Mouse (Mus musculus): ENCODE results near the gene Arvcf. TPM values are rescaled to one million over a fixed set of nuclear protein-coding genes. Genes with fewer than 3 reads are reported as not detected.

Arvcf gene
- polyA plus RNA-seq, 1 experiment from 2014 or later, result 19.5 TPM

DNA sequence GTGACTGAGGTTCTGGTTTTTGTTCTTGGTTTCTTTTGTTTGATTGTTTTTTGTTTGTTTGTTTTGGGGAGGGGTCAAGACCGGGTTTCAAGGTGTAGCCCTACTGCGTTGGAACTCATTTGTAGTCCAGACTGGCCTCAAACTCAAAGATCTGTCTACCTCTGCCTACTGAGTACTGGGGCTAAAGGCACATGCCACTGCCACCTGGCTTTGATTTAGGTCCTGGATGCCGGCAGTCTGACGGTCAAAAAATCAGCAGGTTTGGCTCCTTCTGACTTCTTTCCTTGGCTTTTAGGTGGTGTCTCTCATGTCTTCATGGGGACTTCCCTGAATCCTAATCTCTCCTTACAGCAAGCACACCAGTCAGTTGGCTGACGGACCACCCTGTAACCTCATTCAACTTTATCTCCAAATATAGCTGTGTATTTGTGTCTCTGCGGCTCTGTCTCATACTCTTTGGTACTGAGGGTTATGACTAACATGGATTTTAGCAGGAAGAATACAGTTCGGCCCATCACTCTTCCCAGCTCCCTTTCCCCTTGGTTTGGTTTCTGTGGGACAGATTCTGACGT, 82.7 kb downstream of the Arvcf start:
- Histone ChIP-seq H3K4me2 (peak overlapping the region; percentile 49), H3K27me3 (ENCODE audit: control insufficient read depth, insufficient read depth, low read length) (no peaks in the 10 kb centered on the region), H3K27ac (ENCODE audit: low read depth, low read length) (no peak overlapping the region), H3K4me1 (ENCODE audit: control insufficient read depth, insufficient read depth, low read length) (peaks cover 11% of the 10 kb centered on the region), H3K9ac (ENCODE audit: low read depth, low read length) (0 out of 2 replicates have a peak overlapping the region, but pooled peaks have one; percentile 16), H3K9me3 (replicated peaks; ENCODE audit: control insufficient read depth, low read length) (no peaks in the 10 kb centered on the region), H3K36me3 (ENCODE audit: control insufficient read depth, insufficient read depth, low read length) (peaks cover 2% of the 10 kb centered on the region; the same call in 1 of the 2 replicates), H3K4me3 (ENCODE audit: low read depth, low read length) (0 out of 2 replicates have a peak overlapping the region, but pooled peaks have one; percentile 5)
- whole genome bisulfite sequencing (ENCODE audit: insufficient replicate concordance), result 79% methylated on average over 8 of the region's 8 CpGs
- ATAC-seq (replicated peaks; ENCODE audit: insufficient number of reproducible peaks, low FRiP score, low TSS enrichment), result no peak

DNA sequence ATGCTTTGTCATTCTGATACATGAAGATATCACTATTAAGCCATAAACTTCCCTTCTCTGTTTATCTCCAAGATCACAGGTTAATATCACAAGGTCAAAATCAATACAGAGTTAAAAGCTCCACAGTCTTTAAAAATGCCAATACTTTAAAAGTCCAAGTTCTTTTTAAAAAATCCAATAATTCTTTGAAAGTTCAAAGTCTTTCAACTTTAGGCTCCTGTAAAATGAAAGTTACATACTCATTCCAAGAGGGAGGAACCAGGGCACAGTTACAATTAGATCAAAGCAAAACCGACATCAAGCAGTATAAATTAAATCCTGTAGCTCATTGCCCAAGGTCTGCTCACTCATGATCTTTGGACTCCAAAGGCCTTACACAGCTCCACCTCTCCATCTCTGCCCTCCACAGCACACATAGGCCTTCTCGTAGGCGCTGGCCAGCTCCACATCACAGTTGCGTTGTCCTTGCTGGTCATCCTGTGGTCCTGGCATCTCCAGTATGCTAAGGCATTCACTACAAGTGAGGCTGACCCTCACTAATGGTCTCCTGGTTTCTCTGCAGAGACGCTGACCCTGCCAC, 85.4 kb downstream of the Arvcf start:
- Histone ChIP-seq H3K4me2 (no peak overlapping the region), H3K27ac (ENCODE audit: low read depth, low read length) (no peak overlapping the region), H3K27me3 (ENCODE audit: control insufficient read depth, insufficient read depth, low read length) (no peaks in the 10 kb centered on the region), H3K36me3 (ENCODE audit: control insufficient read depth, insufficient read depth, low read length) (peaks cover 2% of the 10 kb centered on the region; the same call in 1 of the 2 replicates), H3K9me3 (replicated peaks; ENCODE audit: control insufficient read depth, low read length) (no peaks in the 10 kb centered on the region), H3K4me3 (ENCODE audit: low read depth, low read length) (no peak overlapping the region), H3K9ac (ENCODE audit: low read depth, low read length) (no peak overlapping the region), H3K4me1 (ENCODE audit: control insufficient read depth, insufficient read depth, low read length) (peaks cover 2% of the 10 kb centered on the region; the same call in 1 of the 2 replicates)
- ATAC-seq (replicated peaks; ENCODE audit: insufficient number of reproducible peaks, low FRiP score, low TSS enrichment), result no peak
- WGBS (ENCODE audit: insufficient replicate concordance), result 92% methylated on average over 5 of the region's 5 CpGs

DNA sequence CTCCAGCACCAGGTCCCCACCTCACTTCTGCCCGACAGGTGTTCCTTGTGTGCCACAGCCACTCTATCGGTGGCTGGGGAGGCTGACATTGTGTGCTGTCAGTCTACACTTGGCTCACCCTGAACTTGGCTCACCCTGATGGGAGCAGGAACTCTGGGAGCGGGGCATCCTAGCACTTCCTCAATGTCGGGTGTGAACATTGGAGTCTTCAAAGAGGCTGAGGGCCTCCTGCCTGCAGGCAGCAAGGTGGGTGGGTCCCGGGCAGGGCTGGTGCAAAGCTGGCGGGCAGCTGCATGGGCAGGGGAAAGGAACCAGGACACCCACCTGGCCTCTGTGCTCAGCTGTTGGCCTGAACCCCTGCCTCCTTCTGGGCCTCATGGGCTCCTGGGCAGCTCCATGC, 88.1 kb downstream of the Arvcf start:
- peaks cover 2% of the 10 kb centered on the region; the same call in 1 of the 2 replicates for H3K36me3 ChIP-seq (ENCODE audit: control insufficient read depth, insufficient read depth, low read length)
- WGBS (ENCODE audit: insufficient replicate concordance), result 86% methylated on average over 6 of the region's 6 CpGs

DNA sequence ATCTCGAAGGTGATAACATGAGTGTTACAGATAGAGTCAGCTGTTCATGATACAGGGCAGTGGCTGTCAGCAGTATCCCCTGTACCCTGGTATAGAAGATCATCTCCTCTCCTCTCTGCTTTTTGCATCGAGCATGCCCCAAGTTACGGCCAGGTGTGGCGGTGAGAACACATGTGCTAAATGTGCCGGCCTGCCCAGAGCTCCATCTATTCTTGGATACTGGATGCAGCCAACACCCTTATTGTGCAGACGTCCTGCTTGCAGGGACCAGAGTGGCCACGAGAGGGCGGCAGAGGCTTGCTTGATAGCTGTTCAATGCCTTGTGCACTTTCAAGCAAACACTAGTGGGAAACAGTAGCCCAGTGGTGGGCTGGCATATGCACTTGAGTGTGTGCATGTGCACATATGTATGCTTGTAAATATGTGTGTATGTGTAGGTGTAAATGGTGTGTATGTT, 95.4 kb downstream of the Arvcf start:
- H3K27me3 ChIP-seq (ENCODE audit: control insufficient read depth, insufficient read depth, low read length), result no peaks in the 10 kb centered on the region

More for the DNA sequence above, 88.1 kb downstream of the Arvcf start:
- H3K27ac ChIP-seq (ENCODE audit: low read depth, low read length), result no peak overlapping the region
- H3K9ac ChIP-seq (ENCODE audit: low read depth, low read length), result no peak overlapping the region
- no peak overlapping the region for H3K4me2 ChIP-seq
- no peaks in the 10 kb centered on the region for H3K9me3 ChIP-seq (replicated peaks; ENCODE audit: control insufficient read depth, low read length)
- no peak for ATAC-seq (replicated peaks; ENCODE audit: insufficient number of reproducible peaks, low FRiP score, low TSS enrichment)
- no peaks in the 10 kb centered on the region for H3K4me1 ChIP-seq (ENCODE audit: control insufficient read depth, insufficient read depth, low read length)
- H3K27me3 ChIP-seq (ENCODE audit: control insufficient read depth, insufficient read depth, low read length), result no peaks in the 10 kb centered on the region
- no peak overlapping the region for H3K4me3 ChIP-seq (ENCODE audit: low read depth, low read length)

DNA sequence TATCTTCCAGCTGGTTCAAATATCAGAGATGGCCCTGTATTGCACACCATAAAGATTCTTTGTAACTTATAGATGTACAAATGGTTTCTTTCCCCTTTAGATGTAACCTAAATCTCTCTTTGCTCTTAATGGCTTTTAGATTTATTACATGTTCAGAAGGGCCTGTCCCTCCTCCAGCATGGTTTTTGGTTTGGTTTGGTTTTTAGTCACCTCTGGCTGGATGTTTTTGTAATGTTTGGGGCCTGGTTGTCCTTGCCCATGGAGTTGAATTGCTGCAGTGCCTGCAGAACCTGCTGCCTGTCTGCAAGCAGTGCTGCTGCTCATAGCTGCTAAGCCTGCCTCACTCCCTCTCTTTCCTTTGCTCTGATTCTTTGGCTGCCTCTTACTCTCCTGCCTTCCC, 99.3 kb downstream of the Arvcf start:
- Histone ChIP-seq H3K36me3 (ENCODE audit: control insufficient read depth, insufficient read depth, low read length) (no peaks in the 10 kb centered on the region), H3K9ac (ENCODE audit: low read depth, low read length) (no peak overlapping the region), H3K27me3 (ENCODE audit: control insufficient read depth, insufficient read depth, low read length) (no peaks in the 10 kb centered on the region), H3K4me3 (ENCODE audit: low read depth, low read length) (no peak overlapping the region), H3K4me2 (no peak overlapping the region), H3K27ac (ENCODE audit: low read depth, low read length) (no peak overlapping the region), H3K4me1 (ENCODE audit: control insufficient read depth, insufficient read depth, low read length) (peaks cover 12% of the 10 kb centered on the region), H3K9me3 (replicated peaks; ENCODE audit: control insufficient read depth, low read length) (no peaks in the 10 kb centered on the region)
- no peak for ATAC-seq (replicated peaks; ENCODE audit: insufficient number of reproducible peaks, low FRiP score, low TSS enrichment)

More for the DNA sequence above, 95.4 kb downstream of the Arvcf start:
- Histone ChIP-seq H3K4me3 (ENCODE audit: low read depth, low read length) (no peak overlapping the region), H3K36me3 (ENCODE audit: control insufficient read depth, insufficient read depth, low read length) (no peaks in the 10 kb centered on the region; the same call in 1 of the 2 replicates), H3K4me2 (no peak overlapping the region), H3K4me1 (ENCODE audit: control insufficient read depth, insufficient read depth, low read length) (peaks cover 2% of the 10 kb centered on the region; the same call in 1 of the 2 replicates), H3K9ac (ENCODE audit: low read depth, low read length) (no peak overlapping the region), H3K27ac (ENCODE audit: low read depth, low read length) (no peak overlapping the region), H3K9me3 (replicated peaks; ENCODE audit: control insufficient read depth, low read length) (no peaks in the 10 kb centered on the region)
- ATAC-seq (replicated peaks; ENCODE audit: insufficient number of reproducible peaks, low FRiP score, low TSS enrichment), result peak; percentile 62
- 20% methylated on average over 8 of the region's 8 CpGs for WGBS (ENCODE audit: insufficient replicate concordance)

DNA sequence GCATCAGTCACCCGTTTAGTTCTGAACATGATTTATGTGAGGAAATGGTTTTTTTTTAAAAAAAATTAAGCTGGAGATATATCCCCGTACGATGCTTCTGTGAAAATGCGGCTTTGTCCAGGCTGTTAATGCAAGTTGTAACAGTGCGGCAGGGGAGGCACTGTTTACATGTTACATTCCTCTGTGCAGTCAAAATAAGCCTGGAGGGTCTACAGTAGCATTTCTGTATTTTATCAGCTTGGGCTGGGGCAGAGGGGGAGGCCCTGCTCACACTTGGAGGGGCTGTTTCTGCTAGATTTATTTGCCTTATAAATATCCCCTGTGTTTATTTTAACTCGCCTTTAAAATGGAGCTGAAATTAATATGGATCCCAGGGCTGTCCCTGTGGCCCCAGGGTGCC, 100.1 kb downstream of the Arvcf start:
- H3K27me3 ChIP-seq (ENCODE audit: control insufficient read depth, insufficient read depth, low read length), result no peaks in the 10 kb centered on the region
- H3K9me3 ChIP-seq (replicated peaks; ENCODE audit: control insufficient read depth, low read length), result no peaks in the 10 kb centered on the region
- H3K36me3 ChIP-seq (ENCODE audit: control insufficient read depth, insufficient read depth, low read length), result no peaks in the 10 kb centered on the region
- H3K4me1 ChIP-seq (ENCODE audit: control insufficient read depth, insufficient read depth, low read length), result peaks cover 12% of the 10 kb centered on the region
- no peak overlapping the region for H3K4me2 ChIP-seq
- whole genome bisulfite sequencing (ENCODE audit: insufficient replicate concordance), result 58% methylated on average over 6 of the region's 6 CpGs
- H3K4me3 ChIP-seq (ENCODE audit: low read depth, low read length), result no peak overlapping the region
- no peak for ATAC-seq (replicated peaks; ENCODE audit: insufficient number of reproducible peaks, low FRiP score, low TSS enrichment)
- no peak overlapping the region for H3K27ac ChIP-seq (ENCODE audit: low read depth, low read length)
- H3K9ac ChIP-seq (ENCODE audit: low read depth, low read length), result no peak overlapping the region

DNA sequence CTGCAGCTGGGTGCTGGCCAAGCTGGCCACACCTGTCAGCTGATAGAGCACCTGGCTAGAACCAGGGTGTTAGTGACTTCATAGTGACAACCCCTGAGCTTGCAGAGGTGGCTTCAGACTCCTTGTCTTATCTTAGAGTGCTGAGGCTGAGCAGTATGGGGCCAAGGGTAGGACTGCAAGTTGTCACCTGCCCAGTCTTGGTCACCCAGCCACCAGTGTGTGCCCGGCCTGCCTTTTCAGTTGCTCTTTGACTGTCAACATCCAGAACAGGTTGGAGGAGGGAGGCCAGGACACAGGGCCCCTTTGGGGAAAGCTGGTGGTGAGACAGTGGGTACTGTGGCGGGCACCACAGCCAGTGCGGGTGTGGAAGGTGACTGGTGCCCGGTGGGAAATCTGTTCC, 101.0 kb downstream of the Arvcf start:
- Histone ChIP-seq H3K27ac (ENCODE audit: low read depth, low read length) (no peak overlapping the region), H3K9me3 (replicated peaks; ENCODE audit: control insufficient read depth, low read length) (no peaks in the 10 kb centered on the region), H3K4me3 (ENCODE audit: low read depth, low read length) (no peak overlapping the region), H3K9ac (ENCODE audit: low read depth, low read length) (no peak overlapping the region), H3K27me3 (ENCODE audit: control insufficient read depth, insufficient read depth, low read length) (no peaks in the 10 kb centered on the region), H3K4me2 (no peak overlapping the region), H3K4me1 (ENCODE audit: control insufficient read depth, insufficient read depth, low read length) (peaks cover 15% of the 10 kb centered on the region), H3K36me3 (ENCODE audit: control insufficient read depth, insufficient read depth, low read length) (no peaks in the 10 kb centered on the region)
- 85% methylated on average over 4 of the region's 4 CpGs for WGBS (ENCODE audit: insufficient replicate concordance)
- no peak for ATAC-seq (replicated peaks; ENCODE audit: insufficient number of reproducible peaks, low FRiP score, low TSS enrichment)

DNA sequence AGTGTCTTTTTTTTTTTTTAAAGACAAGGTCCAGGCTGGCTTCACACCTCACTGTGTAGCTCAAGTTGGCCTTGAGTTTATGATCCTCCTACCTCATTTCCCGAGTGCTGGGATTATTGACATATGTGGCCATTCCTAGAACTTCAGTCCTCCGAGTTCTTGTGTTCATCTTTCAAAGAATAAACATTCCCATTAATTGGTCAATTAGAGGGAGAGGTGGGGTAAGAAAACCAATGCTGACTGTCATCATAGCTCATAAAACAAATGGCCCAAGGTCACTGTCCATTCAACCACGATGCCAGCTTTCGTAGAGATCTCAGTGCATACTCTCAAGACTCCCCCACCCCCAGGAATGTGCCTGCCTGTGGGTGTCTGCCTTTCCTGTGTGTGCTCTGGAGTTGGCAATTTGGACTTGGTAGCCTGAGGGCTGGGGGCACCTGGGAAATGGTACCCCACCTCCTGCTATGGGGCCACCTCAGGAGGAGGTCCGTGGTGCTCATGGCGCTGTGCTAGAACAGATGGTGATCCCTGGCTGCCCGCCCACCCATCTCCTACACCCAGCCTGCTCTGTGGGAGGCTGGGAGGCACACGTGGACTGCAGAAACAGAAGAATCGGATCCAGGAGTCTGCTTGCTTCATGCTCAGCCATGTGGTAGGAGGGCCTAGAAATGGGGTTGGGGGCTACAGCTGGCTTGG, 103.7 kb downstream of the Arvcf start:
- no peaks in the 10 kb centered on the region for H3K27me3 ChIP-seq (ENCODE audit: control insufficient read depth, insufficient read depth, low read length)
- 63% methylated on average over 9 of the region's 9 CpGs for WGBS (ENCODE audit: insufficient replicate concordance)
- H3K4me2 ChIP-seq, result no peak overlapping the region
- no peak overlapping the region for H3K4me3 ChIP-seq (ENCODE audit: low read depth, low read length)
- peak overlapping the region; percentile 28; the same call in 1 of the 2 replicates for H3K9ac ChIP-seq (ENCODE audit: low read depth, low read length)
- no peak overlapping the region for H3K27ac ChIP-seq (ENCODE audit: low read depth, low read length)
- peaks cover 15% of the 10 kb centered on the region for H3K4me1 ChIP-seq (ENCODE audit: control insufficient read depth, insufficient read depth, low read length)
- no peaks in the 10 kb centered on the region for H3K36me3 ChIP-seq (ENCODE audit: control insufficient read depth, insufficient read depth, low read length)
- no peaks in the 10 kb centered on the region for H3K9me3 ChIP-seq (replicated peaks; ENCODE audit: control insufficient read depth, low read length)
- ATAC-seq (replicated peaks; ENCODE audit: insufficient number of reproducible peaks, low FRiP score, low TSS enrichment), result no peak

Data from heart, embryonic 11.5 days (tissue).